Mouse (Mus musculus) midbrain, embryonic 16.5 days (tissue): ENCODE results near the gene BC035044. TPM values are rescaled to one million over a fixed set of nuclear protein-coding genes. Genes with fewer than 3 reads are reported as not detected.
"Not testable (repeated sequence)": the region's sequence is repeated elsewhere in the genome, so short reads cannot be mapped to it uniquely, and the experiment has no call there.

Source experiments
- ATAC-seq: fragments of 200-750 bp; cut with Nextera tagmentation; 2 replicates; pipeline ENCODE4 v1.8.0; 2017; ENCODE audit warnings: moderate TSS enrichment
- H3K27ac ChIP-seq: fragments of 300-500 bp; sonication (generic); 2 replicates; pipeline ENCODE4 v1.5.1; 2014; ENCODE audit warnings: mild to moderate bottlenecking, low read length, mixed read lengths
- H3K27me3 ChIP-seq: fragments of 300-500 bp; sonication (generic); 2 replicates; pipeline ENCODE4 v1.6.1; 2014; ENCODE audit warnings: low read depth, low read length, mixed read lengths; ENCODE audit not compliant: control insufficient read depth, insufficient read depth
- H3K36me3 ChIP-seq: fragments of 300-500 bp; sonication (generic); 2 replicates; pipeline ENCODE4 v1.6.1; 2014; ENCODE audit warnings: mild to moderate bottlenecking, low read length, moderate library complexity, mixed read lengths; ENCODE audit not compliant: control insufficient read depth, insufficient read depth
- H3K4me1 ChIP-seq: fragments of 300-500 bp; sonication (generic); 2 replicates; pipeline ENCODE4 v1.6.1; 2014; ENCODE audit warnings: mild to moderate bottlenecking, low read length, mixed read lengths; ENCODE audit not compliant: control insufficient read depth, insufficient read depth
- H3K4me2 ChIP-seq: fragments of 300-500 bp; sonication (generic); 2 replicates; pipeline ENCODE4 v1.6.1; 2014; ENCODE audit warnings: mild to moderate bottlenecking, low read length, mixed read lengths
- H3K4me3 ChIP-seq: fragments of 300-500 bp; sonication (generic); 2 replicates; pipeline ENCODE4 v1.5.1; 2014; ENCODE audit warnings: low read depth, mild to moderate bottlenecking, low read length, moderate library complexity, mixed read lengths
- H3K9ac ChIP-seq: fragments of 300-500 bp; sonication (generic); 2 replicates; pipeline ENCODE4 v1.6.1; 2014; ENCODE audit warnings: low read depth, low read length, mixed read lengths
- H3K9me3 ChIP-seq: fragments of 300-500 bp; sonication (generic); replicated peaks from 2 replicates; pipeline ENCODE4 v1.6.1; 2014; ENCODE audit warnings: mild to moderate bottlenecking, low read length, mixed read lengths; ENCODE audit not compliant: control insufficient read depth, poor library complexity, severe bottlenecking
- WGBS: fragments of 180-500 bp; shearing (Covaris S2); extraction: QIAGEN DNeasy Blood & Tissue Kit; methylation state at CpG from one replicate; pipeline ENCODE4 v1.1.7; 2014; 5-methylcytosine and 5-hydroxymethylcytosine counted together
- polyA plus RNA-seq: library from polyadenylated mRNA; unstranded; fragments of >200 nt; fragmentation: Nextera tagmentation; extraction: Ambion mirVana; gene quantifications from 2 replicates; pipeline ENCODE4 v1.2.1, GENCODE M21; 2015

BC035044 gene
- polyA plus RNA-seq, 1 experiment from 2014 or later, result 0.23 TPM

GRCm38 (mm10) chr6:128895404-128896001 is 4.6 kb upstream of the BC035044 start:
- Histone ChIP-seq H3K27ac (no peak overlapping the region), H3K27me3 (no peaks in the 10 kb centered on the region), H3K4me2 (no peak overlapping the region), H3K4me3 (no peak overlapping the region), H3K9me3 (no peaks in the 10 kb centered on the region), H3K36me3 (no peaks in the 10 kb centered on the region), H3K4me1 (no peaks in the 10 kb centered on the region), H3K9ac (no peak overlapping the region)
- ATAC-seq, result no peak
- WGBS, result 87% methylated on average over 3 of the region's 3 CpGs

- Histone ChIP-seq H3K9ac (no peak overlapping the region), H3K36me3 (no peaks in the 10 kb centered on the region), H3K27ac (no peak overlapping the region), H3K4me2 (no peak overlapping the region), H3K4me3 (no peak overlapping the region), H3K9me3 (no peaks in the 10 kb centered on the region), H3K27me3 (no peaks in the 10 kb centered on the region), H3K4me1 (no peaks in the 10 kb centered on the region)
- WGBS, result 80% methylated on average over 5 of the region's 5 CpGs
- ATAC-seq, result no peak
Observed at GRCm38 (mm10) chr6:128888834-128889233, 2.1 kb downstream of the BC035044 start.

GRCm38 (mm10) chr6:128887091-128887790 is 3.7 kb downstream of the BC035044 start, which contains the start of gene Clec2i:
TSS of gene Clec2i (plus strand) at chr6:128887588.
- not testable (repeated sequence) for H3K27ac ChIP-seq, H3K4me2 ChIP-seq, H3K27me3 ChIP-seq, H3K36me3 ChIP-seq, H3K9me3 ChIP-seq, ATAC-seq, H3K9ac ChIP-seq, H3K4me1 ChIP-seq, H3K4me3 ChIP-seq
- whole genome bisulfite sequencing, result 86% methylated on average over 6 of the region's 6 CpGs

- Histone ChIP-seq H3K27ac (no peak overlapping the region), H3K27me3 (no peaks in the 10 kb centered on the region), H3K36me3 (no peaks in the 10 kb centered on the region), H3K4me1 (no peaks in the 10 kb centered on the region), H3K9me3 (no peaks in the 10 kb centered on the region; the same call in 1 of the 2 replicates), H3K4me2 (no peak overlapping the region), H3K4me3 (no peak overlapping the region), H3K9ac (no peak overlapping the region)
- ATAC-seq, result no peak
- 76% methylated on average over 1 of the region's 1 CpGs for WGBS
Observed at GRCm38 (mm10) chr6:128871910-128872610, 18.9 kb downstream of the BC035044 start.

GRCm38 (mm10) chr6:128868861-128869260 is 22.1 kb downstream of the BC035044 start:
- no peaks in the 10 kb centered on the region for H3K4me1 ChIP-seq
- H3K9ac ChIP-seq, result no peak overlapping the region
- ATAC-seq, result no peak
- 8% methylated on average over 3 of the region's 3 CpGs for WGBS
- H3K9me3 ChIP-seq, result no peaks in the 10 kb centered on the region
- H3K4me2 ChIP-seq, result no peak overlapping the region
- H3K36me3 ChIP-seq, result no peaks in the 10 kb centered on the region
- H3K27me3 ChIP-seq, result no peaks in the 10 kb centered on the region
- H3K27ac ChIP-seq, result no peak overlapping the region
- H3K4me3 ChIP-seq, result no peak overlapping the region

- 89% methylated on average over 2 of the region's 2 CpGs for WGBS
- ATAC-seq, result no peak
- no peaks in the 10 kb centered on the region for H3K36me3 ChIP-seq
Observed at GRCm38 (mm10) chr6:128857976-128858375, 33.0 kb downstream of the BC035044 start.

GRCm38 (mm10) chr6:128856250-128856649 is 34.7 kb downstream of the BC035044 start:
- Histone ChIP-seq H3K27me3 (no peaks in the 10 kb centered on the region), H3K4me1 (no peaks in the 10 kb centered on the region), H3K9me3 (no peaks in the 10 kb centered on the region), H3K4me3 (no peak overlapping the region), H3K27ac (no peak overlapping the region), H3K9ac (no peak overlapping the region), H3K36me3 (no peaks in the 10 kb centered on the region), H3K4me2 (no peak overlapping the region)
- whole genome bisulfite sequencing, result 64% methylated on average over 5 of the region's 5 CpGs
- no peak for ATAC-seq

More at GRCm38 (mm10) chr6:128857976-128858375, 33.0 kb downstream of the BC035044 start:
- no peak overlapping the region for H3K4me3 ChIP-seq
- no peak overlapping the region for H3K4me2 ChIP-seq
- no peaks in the 10 kb centered on the region for H3K27me3 ChIP-seq
- no peak overlapping the region for H3K27ac ChIP-seq
- no peaks in the 10 kb centered on the region for H3K9me3 ChIP-seq
- H3K4me1 ChIP-seq, result no peaks in the 10 kb centered on the region
- no peak overlapping the region for H3K9ac ChIP-seq

- Histone ChIP-seq H3K4me2 (no peak overlapping the region), H3K9ac (no peak overlapping the region), H3K27me3 (no peaks in the 10 kb centered on the region)
Observed at GRCm38 (mm10) chr6:128855477-128855876, 35.4 kb downstream of the BC035044 start.

GRCm38 (mm10) chr6:128854895-128855294 is 36.0 kb downstream of the BC035044 start:
- H3K36me3 ChIP-seq, result no peaks in the 10 kb centered on the region
- H3K9ac ChIP-seq, result no peak overlapping the region
- H3K27me3 ChIP-seq, result no peaks in the 10 kb centered on the region
- no peaks in the 10 kb centered on the region for H3K9me3 ChIP-seq
- no peak overlapping the region for H3K4me3 ChIP-seq
- no peak overlapping the region for H3K4me2 ChIP-seq
- no peak for ATAC-seq
- H3K27ac ChIP-seq, result no peak overlapping the region
- no peaks in the 10 kb centered on the region for H3K4me1 ChIP-seq
- WGBS, result 94% methylated on average over 3 of the region's 3 CpGs

More at GRCm38 (mm10) chr6:128855477-128855876, 35.4 kb downstream of the BC035044 start:
- H3K4me3 ChIP-seq, result no peak overlapping the region
- no peaks in the 10 kb centered on the region for H3K36me3 ChIP-seq
- no peak for ATAC-seq
- H3K9me3 ChIP-seq, result no peaks in the 10 kb centered on the region
- H3K27ac ChIP-seq, result no peak overlapping the region
- 75% methylated on average over 1 of the region's 1 CpGs for WGBS
- H3K4me1 ChIP-seq, result no peaks in the 10 kb centered on the region
